Comparison of ENCODE assay signal across 20 mouse cellular contexts in genomic region chr16:6381572-6381971, GRCm38 (mm10).
DNase-seq lines count a peak whose midpoint lies in the region; ATAC-seq lines count a peak whose summit lies in the region.
"Had no signal": no experiment of that assay in that cellular context is flagged by ENCODE, and none has a peak within 500 bp of the region (broad histone marks: within the 10 kb centered on the region; RNA-seq: fewer than 3 reads in every experiment).

No protein-coding gene starts in this region.

- peak; percentile 11 for DNase-seq in embryo, embryonic 11 days
- DNase-seq in embryo, embryonic 9.5 days (ENCODE audit: extremely low spot score) = no peak
- DNase-seq in hindbrain, embryonic 11.5 days (ENCODE audit: low spot score) = no peak
- DNase-seq in neural tube, embryonic 10.5 days (ENCODE audit: extremely low spot score, low spot score) = no peak
- DNase-seq in layer of hippocampus, adult 9-11 months = no peak
- DNase-seq: adrenal gland, postnatal 10 days; cerebellum, adult 11-12 months; cerebellum, adult 9-10 months; cerebellum, postnatal 25 days; gastrocnemius, adult 2 months; gastrocnemius, postnatal 25 days; heart, postnatal 4 days had no signal

- H3K4me1 ChIP-seq in hindbrain, embryonic 15.5 days (replicated peaks) = peaks cover 7% of the 10 kb centered on the region
- H3K4me1 ChIP-seq in hindbrain, embryonic 11.5 days (replicated peaks; ENCODE audit: control insufficient read depth, insufficient read depth, low read length) = no peaks in the 10 kb centered on the region
- peaks cover 24% of the 10 kb centered on the region for H3K4me1 ChIP-seq in neural tube, embryonic 13.5 days (replicated peaks)
- H3K4me1 ChIP-seq: embryonic facial prominence, embryonic 13.5 days; heart, embryonic 13.5 days had no signal

- H3K4me3 ChIP-seq in hindbrain, embryonic 15.5 days = no peak overlapping the region
- no peak overlapping the region for H3K4me3 ChIP-seq in hindbrain, embryonic 11.5 days (ENCODE audit: low read depth, low read length)
- H3K4me3 ChIP-seq in neural tube, embryonic 13.5 days = no peak overlapping the region
- H3K4me3 ChIP-seq: embryonic facial prominence, embryonic 13.5 days; forebrain, embryonic 12.5 days; gastrocnemius, adult 2 months; heart, embryonic 13.5 days had no signal

- no peak for ATAC-seq in hindbrain, embryonic 15.5 days (ENCODE audit: low FRiP score, low read depth)
- no peak for ATAC-seq in hindbrain, embryonic 11.5 days (ENCODE audit: low FRiP score)
- ATAC-seq in neural tube, embryonic 13.5 days (ENCODE audit: low read depth) = peak; percentile 19; the same call in 1 of the 2 replicates
- ATAC-seq: forebrain, embryonic 16.5 days; hindbrain, embryonic 16.5 days; inflammation-experienced regulatory T-cells, adult 6 months had no signal

- H3K36me3 ChIP-seq in hindbrain, embryonic 15.5 days = no peaks in the 10 kb centered on the region
- H3K36me3 ChIP-seq in hindbrain, embryonic 11.5 days (ENCODE audit: control insufficient read depth, insufficient read depth, low read length) = no peaks in the 10 kb centered on the region
- H3K36me3 ChIP-seq in neural tube, embryonic 13.5 days = no peaks in the 10 kb centered on the region
- H3K36me3 ChIP-seq: embryonic facial prominence, embryonic 13.5 days; forebrain, embryonic 12.5 days; heart, embryonic 13.5 days had no signal

- no peak overlapping the region for H3K9ac ChIP-seq in hindbrain, embryonic 15.5 days
- no peak overlapping the region for H3K9ac ChIP-seq in hindbrain, embryonic 11.5 days (ENCODE audit: low read depth, low read length)
- H3K9ac ChIP-seq in neural tube, embryonic 13.5 days = peak overlapping the region; percentile 5; the same call in 1 of the 2 replicates
- H3K9ac ChIP-seq: embryonic facial prominence, embryonic 13.5 days; forebrain, embryonic 12.5 days; heart, embryonic 13.5 days had no signal

- WGBS in hindbrain, embryonic 15.5 days = 50% methylated on average over 2 of the region's 2 CpGs
- 74% methylated on average over 2 of the region's 2 CpGs for WGBS in hindbrain, embryonic 11.5 days
- 45% methylated on average over 2 of the region's 2 CpGs for WGBS in neural tube, embryonic 13.5 days

- H3K27me3 ChIP-seq in hindbrain, embryonic 15.5 days = no peaks in the 10 kb centered on the region
- H3K27me3 ChIP-seq in hindbrain, embryonic 11.5 days (ENCODE audit: control insufficient read depth, insufficient read depth, low read length) = no peaks in the 10 kb centered on the region
- H3K27me3 ChIP-seq in neural tube, embryonic 13.5 days = no peaks in the 10 kb centered on the region
- H3K27me3 ChIP-seq: embryonic facial prominence, embryonic 13.5 days; forebrain, embryonic 12.5 days; heart, embryonic 13.5 days had no signal

- H3K27ac ChIP-seq in hindbrain, embryonic 15.5 days (replicated peaks) = peak overlapping the region; percentile 43; the same call in 1 of the 2 replicates
- H3K27ac ChIP-seq in hindbrain, embryonic 11.5 days (ENCODE audit: low read depth, low read length) = no peak overlapping the region
- H3K27ac ChIP-seq in neural tube, embryonic 13.5 days (replicated peaks) = peak overlapping the region; percentile 61; the same call in 1 of the 2 replicates
- H3K27ac ChIP-seq: embryonic facial prominence, embryonic 13.5 days; forebrain, embryonic 12.5 days; gastrocnemius, adult 2 months; heart, embryonic 13.5 days had no signal

- H3K9me3 ChIP-seq in hindbrain, embryonic 15.5 days = no peaks in the 10 kb centered on the region
- H3K9me3 ChIP-seq in hindbrain, embryonic 11.5 days (ENCODE audit: control insufficient read depth, low read length) = no peaks in the 10 kb centered on the region
- H3K9me3 ChIP-seq in neural tube, embryonic 13.5 days = no peaks in the 10 kb centered on the region
- H3K9me3 ChIP-seq: embryonic facial prominence, embryonic 13.5 days; forebrain, embryonic 12.5 days; heart, embryonic 13.5 days had no signal

- no peak overlapping the region for H3K4me2 ChIP-seq in hindbrain, embryonic 15.5 days
- H3K4me2 ChIP-seq in hindbrain, embryonic 11.5 days (replicated peaks; ENCODE audit: low read depth, low read length) = no peak overlapping the region
- H3K4me2 ChIP-seq in neural tube, embryonic 13.5 days = no peak overlapping the region
- H3K4me2 ChIP-seq: embryonic facial prominence, embryonic 13.5 days; forebrain, embryonic 12.5 days; heart, embryonic 13.5 days had no signal
